Mouse (Mus musculus) urinary bladder, postnatal 10 days (tissue): Measurements from ENCODE around the gene Cpvl.

Source experiments
- DNase-seq: peaks from one replicate; pipeline ENCODE4 v3.0.0; 2022; ENCODE audit warnings: low spot score

The Cpvl gene

GRCm38 (mm10) chr6:53937143-53938134, 41.0 kb downstream of the Cpvl start:
- DNase-seq = no peak

- no peak for DNase-seq
Measured at GRCm38 (mm10) chr6:53931605-53932004, 46.9 kb downstream of the Cpvl start.

- DNase-seq = no peak
Measured at GRCm38 (mm10) chr6:53929858-53930257, 48.6 kb downstream of the Cpvl start.

GRCm38 (mm10) chr6:53926197-53926596, 52.3 kb downstream of the Cpvl start:
- DNase-seq = no peak

- DNase-seq = no peak
Measured at GRCm38 (mm10) chr6:53925192-53925591, 53.3 kb downstream of the Cpvl start.

GRCm38 (mm10) chr6:53920041-53920440, 58.4 kb downstream of the Cpvl start:
- no peak for DNase-seq

GRCm38 (mm10) chr6:53917026-53917558, 61.4 kb downstream of the Cpvl start:
- no peak for DNase-seq

- no peak for DNase-seq
Measured at GRCm38 (mm10) chr6:53915347-53915746, 63.1 kb downstream of the Cpvl start.

GRCm38 (mm10) chr6:53913151-53913550, 65.3 kb downstream of the Cpvl start:
- no peak for DNase-seq

GRCm38 (mm10) chr6:53912112-53912782, 66.2 kb downstream of the Cpvl start:
- DNase-seq = no peak

- DNase-seq = no peak
Measured at GRCm38 (mm10) chr6:53909986-53910385, 68.5 kb downstream of the Cpvl start.

GRCm38 (mm10) chr6:53909446-53909845, 69.0 kb downstream of the Cpvl start:
- no peak for DNase-seq

- no peak for DNase-seq
Measured at GRCm38 (mm10) chr6:53906871-53907270, 71.6 kb downstream of the Cpvl start.

GRCm38 (mm10) chr6:53906051-53906462, 72.4 kb downstream of the Cpvl start:
- no peak for DNase-seq

- DNase-seq = no peak
Measured at GRCm38 (mm10) chr6:53905576-53905975, 72.9 kb downstream of the Cpvl start.

GRCm38 (mm10) chr6:53904703-53905395, 73.6 kb downstream of the Cpvl start:
- DNase-seq = no peak

- no peak for DNase-seq
Measured at GRCm38 (mm10) chr6:53904186-53904585, 74.3 kb downstream of the Cpvl start.

GRCm38 (mm10) chr6:53901741-53902140, 76.7 kb downstream of the Cpvl start:
- DNase-seq = no peak

GRCm38 (mm10) chr6:53897872-53898464, 80.5 kb downstream of the Cpvl start:
- DNase-seq = no peak

GRCm38 (mm10) chr6:53897126-53897525, 81.3 kb downstream of the Cpvl start:
- no peak for DNase-seq

- no peak for DNase-seq
Measured at GRCm38 (mm10) chr6:53893731-53894130, 84.7 kb downstream of the Cpvl start.

GRCm38 (mm10) chr6:53891109-53891508, 87.4 kb downstream of the Cpvl start:
- no peak for DNase-seq
